In the genomic region with DNA sequence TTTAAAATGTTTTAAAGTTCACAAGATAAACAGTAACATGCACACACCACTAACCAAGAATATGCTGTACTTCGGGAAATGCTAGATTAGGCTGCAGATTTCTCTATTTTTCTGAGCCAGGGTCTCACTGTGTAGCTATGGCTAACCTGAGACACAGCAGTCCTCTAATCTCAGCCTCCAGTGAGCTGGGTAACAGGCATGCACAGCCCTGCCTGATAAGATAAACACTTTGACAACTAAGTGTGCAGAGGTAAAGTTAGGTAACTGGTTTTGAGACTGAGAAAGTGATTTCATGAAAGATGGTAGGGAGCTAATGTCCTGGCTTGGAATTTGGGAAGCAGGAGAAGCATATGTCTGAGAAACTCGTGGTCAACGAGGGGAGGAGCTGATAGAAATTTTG, we compare ENCODE assay signal across 16 mouse cellular contexts. TPM values are rescaled to one million over a fixed set of nuclear protein-coding genes. Genes with fewer than 3 reads are reported as not detected.
"Had no signal": no experiment of that assay in that cellular context is flagged by ENCODE, and none has a peak within 500 bp of the region (broad histone marks: within the 10 kb centered on the region; RNA-seq: fewer than 3 reads in every experiment).

No protein-coding gene starts in this region.

- H3K4me3 ChIP-seq: liver, embryonic 15.5 days; lung, embryonic 15.5 days; midbrain, embryonic 13.5 days; midbrain, embryonic 15.5 days; neural tube, embryonic 12.5 days; stomach, embryonic 15.5 days had no signal

- H3K4me2 ChIP-seq: liver, embryonic 15.5 days; lung, embryonic 15.5 days; midbrain, embryonic 11.5 days; midbrain, embryonic 13.5 days; midbrain, embryonic 15.5 days; neural tube, embryonic 12.5 days; stomach, embryonic 15.5 days had no signal

- H3K27ac ChIP-seq: liver, embryonic 15.5 days; lung, embryonic 15.5 days; macrophage; midbrain, embryonic 13.5 days; midbrain, embryonic 15.5 days; neural tube, embryonic 12.5 days; stomach, embryonic 15.5 days; stomach, postnatal 0 days had no signal

- H3K27me3 ChIP-seq: liver, embryonic 15.5 days; lung, embryonic 15.5 days; midbrain, embryonic 13.5 days; midbrain, embryonic 15.5 days; neural tube, embryonic 12.5 days; stomach, embryonic 15.5 days had no signal

- DNase-seq: liver, postnatal 0 days; lung, adult 2 months; lung, postnatal 14 days; lung, postnatal 36 days; right cerebral cortex, postnatal 14 days; thymus, adult 2 months; thymus, postnatal 25 days had no signal

- H3K9me3 ChIP-seq: liver, embryonic 15.5 days; lung, embryonic 15.5 days; midbrain, embryonic 13.5 days; midbrain, embryonic 15.5 days; neural tube, embryonic 12.5 days; stomach, embryonic 15.5 days had no signal

- H3K4me1 ChIP-seq: lung, embryonic 15.5 days; midbrain, embryonic 13.5 days; midbrain, embryonic 15.5 days; neural tube, embryonic 12.5 days; stomach, embryonic 15.5 days had no signal

- H3K9ac ChIP-seq: liver, embryonic 15.5 days; liver, postnatal 0 days; lung, embryonic 15.5 days; midbrain, embryonic 13.5 days; midbrain, embryonic 15.5 days; neural tube, embryonic 12.5 days; stomach, embryonic 15.5 days had no signal

- ATAC-seq: liver, postnatal 0 days; midbrain, embryonic 13.5 days; midbrain, embryonic 15.5 days had no signal

RNA-seq across cellular contexts. Expression of gene Nup210l, which starts 9.5 kb away (rescaled TPM):
- polyA plus RNA-seq: macrophage had no signal
